In genomic region chr8:109970323-109970722, GRCm38 (mm10) we compare ENCODE assay signal across 11 mouse cellular contexts. TPM values are rescaled to one million over a fixed set of nuclear protein-coding genes. Genes with fewer than 3 reads are reported as not detected.
DNase-seq lines count a peak whose midpoint lies in the region; ATAC-seq lines count a peak whose summit lies in the region.
"Had no signal": no experiment of that assay in that cellular context is flagged by ENCODE, and none has a peak within 500 bp of the region (broad histone marks: within the 10 kb centered on the region; RNA-seq: fewer than 3 reads in every experiment).

No protein-coding gene starts in this region.

- peaks cover 19% of the 10 kb centered on the region for H3K27me3 ChIP-seq in hindbrain, embryonic 14.5 days (ENCODE audit: control insufficient read depth, insufficient read depth, low read length)
- peaks cover 8% of the 10 kb centered on the region for H3K27me3 ChIP-seq in hindbrain, embryonic 12.5 days

- no peaks in the 10 kb centered on the region for H3K36me3 ChIP-seq in hindbrain, embryonic 14.5 days (replicated peaks; ENCODE audit: control insufficient read depth, insufficient read depth)
- no peaks in the 10 kb centered on the region for H3K36me3 ChIP-seq in hindbrain, embryonic 12.5 days
- H3K36me3 ChIP-seq: embryonic facial prominence, embryonic 15.5 days; limb, embryonic 12.5 days; stomach, embryonic 15.5 days had no signal

- no peaks in the 10 kb centered on the region for H3K4me1 ChIP-seq in hindbrain, embryonic 14.5 days (replicated peaks; ENCODE audit: control insufficient read depth, insufficient read depth, low read length)
- H3K4me1 ChIP-seq in hindbrain, embryonic 12.5 days = no peaks in the 10 kb centered on the region
- H3K4me1 ChIP-seq: embryonic facial prominence, embryonic 15.5 days; limb, embryonic 12.5 days; stomach, embryonic 15.5 days had no signal

- DNase-seq in hindbrain, embryonic 14.5 days (ENCODE audit: low spot score) = peak; percentile 85
- DNase-seq in A20 (ENCODE audit: low read depth, low spot score) = peak; percentile 56
- DNase-seq in MN1 (ENCODE audit: low spot score) = peak; percentile 79
- peak; percentile 41 for DNase-seq in hindlimb bud, embryonic 11.5 days (ENCODE audit: extremely low spot score, low read depth, low spot score)
- no peak for DNase-seq in B cell, adult 2 months
- DNase-seq in right cerebral cortex, postnatal 36 days (ENCODE audit: low spot score in 2 of 2) = no peak
- no peak for DNase-seq in left cerebral cortex, adult 11 months (ENCODE audit: low spot score)

- ATAC-seq in hindbrain, embryonic 14.5 days (ENCODE audit: low FRiP score) = 0 out of 2 replicates have a peak, but pooled peaks have one; percentile 24
- no peak for ATAC-seq in hindbrain, embryonic 12.5 days (ENCODE audit: low FRiP score)

- H3K9me3 ChIP-seq in hindbrain, embryonic 14.5 days (ENCODE audit: control insufficient read depth, low read length) = peaks cover 1% of the 10 kb centered on the region; the same call in 1 of the 2 replicates
- no peaks in the 10 kb centered on the region for H3K9me3 ChIP-seq in hindbrain, embryonic 12.5 days (replicated peaks)
- H3K9me3 ChIP-seq: embryonic facial prominence, embryonic 15.5 days; limb, embryonic 12.5 days; stomach, embryonic 15.5 days had no signal

- 6% methylated on average over 9 of the region's 9 CpGs for WGBS in hindbrain, embryonic 14.5 days
- 9% methylated on average over 9 of the region's 9 CpGs for WGBS in hindbrain, embryonic 12.5 days

- no peak overlapping the region for H3K4me3 ChIP-seq in hindbrain, embryonic 14.5 days (replicated peaks; ENCODE audit: low read length)
- H3K4me3 ChIP-seq in hindbrain, embryonic 12.5 days = no peak overlapping the region
- H3K4me3 ChIP-seq: embryonic facial prominence, embryonic 15.5 days; limb, embryonic 12.5 days; stomach, embryonic 15.5 days had no signal

- no peak overlapping the region for H3K27ac ChIP-seq in hindbrain, embryonic 14.5 days
- no peak overlapping the region for H3K27ac ChIP-seq in hindbrain, embryonic 12.5 days
- H3K27ac ChIP-seq: embryonic facial prominence, embryonic 15.5 days; limb, embryonic 12.5 days; stomach, embryonic 15.5 days had no signal

- no peak overlapping the region for H3K9ac ChIP-seq in hindbrain, embryonic 14.5 days
- no peak overlapping the region for H3K9ac ChIP-seq in hindbrain, embryonic 12.5 days
- H3K9ac ChIP-seq: embryonic facial prominence, embryonic 15.5 days; limb, embryonic 12.5 days; stomach, embryonic 15.5 days had no signal

- no peak overlapping the region for H3K4me2 ChIP-seq in hindbrain, embryonic 14.5 days (replicated peaks)
- no peak overlapping the region for H3K4me2 ChIP-seq in hindbrain, embryonic 12.5 days (replicated peaks)
- H3K4me2 ChIP-seq: embryonic facial prominence, embryonic 15.5 days; limb, embryonic 12.5 days; stomach, embryonic 15.5 days had no signal

RNA-seq across cellular contexts. Expression of gene Marveld3, which starts 8.3 kb away (rescaled TPM):
- 0.69 and 0.83 TPM in 2 replicates for polyA plus RNA-seq in hindbrain, embryonic 14.5 days (2014; fragmentation: Nextera tagmentation; extraction: Ambion mirVana)
- polyA plus RNA-seq in hindbrain, embryonic 12.5 days (2016; fragmentation: Nextera tagmentation; extraction: Ambion mirVana) = 1.3 and 2.5 TPM in 2 replicates

RNA-seq across cellular contexts. Expression of gene Tat, which starts 19.9 kb away (rescaled TPM):
- not detected in 2 replicates for polyA plus RNA-seq in hindbrain, embryonic 14.5 days (2014; fragmentation: Nextera tagmentation; extraction: Ambion mirVana)
- not detected in 2 replicates for polyA plus RNA-seq in hindbrain, embryonic 12.5 days (2016; fragmentation: Nextera tagmentation; extraction: Ambion mirVana)
- polyA plus RNA-seq: limb, embryonic 12.5 days; stomach, embryonic 15.5 days had no signal

Comparison
In these comparisons a context has a peak if more than half of its experiments do, and no peak if none do; other contexts are left out.
1. DNase-seq: peak in hindbrain, embryonic 14.5 days (single experiment), A20 (single experiment), MN1 (single experiment) and hindlimb bud, embryonic 11.5 days (single experiment); none in B cell, adult 2 months (0 of 2), right cerebral cortex, postnatal 36 days (0 of 2) and left cerebral cortex, adult 11 months (single experiment).